Mouse (Mus musculus): ENCODE measurements around the gene Oas1c. TPM values are rescaled to one million over a fixed set of nuclear protein-coding genes. Genes with fewer than 3 reads are reported as not detected.

Oas1c gene
- 0.14 and 0.49 TPM in 2 replicates for polyA plus RNA-seq (2016; fragmentation: Nextera tagmentation; extraction: Ambion mirVana)

DNA sequence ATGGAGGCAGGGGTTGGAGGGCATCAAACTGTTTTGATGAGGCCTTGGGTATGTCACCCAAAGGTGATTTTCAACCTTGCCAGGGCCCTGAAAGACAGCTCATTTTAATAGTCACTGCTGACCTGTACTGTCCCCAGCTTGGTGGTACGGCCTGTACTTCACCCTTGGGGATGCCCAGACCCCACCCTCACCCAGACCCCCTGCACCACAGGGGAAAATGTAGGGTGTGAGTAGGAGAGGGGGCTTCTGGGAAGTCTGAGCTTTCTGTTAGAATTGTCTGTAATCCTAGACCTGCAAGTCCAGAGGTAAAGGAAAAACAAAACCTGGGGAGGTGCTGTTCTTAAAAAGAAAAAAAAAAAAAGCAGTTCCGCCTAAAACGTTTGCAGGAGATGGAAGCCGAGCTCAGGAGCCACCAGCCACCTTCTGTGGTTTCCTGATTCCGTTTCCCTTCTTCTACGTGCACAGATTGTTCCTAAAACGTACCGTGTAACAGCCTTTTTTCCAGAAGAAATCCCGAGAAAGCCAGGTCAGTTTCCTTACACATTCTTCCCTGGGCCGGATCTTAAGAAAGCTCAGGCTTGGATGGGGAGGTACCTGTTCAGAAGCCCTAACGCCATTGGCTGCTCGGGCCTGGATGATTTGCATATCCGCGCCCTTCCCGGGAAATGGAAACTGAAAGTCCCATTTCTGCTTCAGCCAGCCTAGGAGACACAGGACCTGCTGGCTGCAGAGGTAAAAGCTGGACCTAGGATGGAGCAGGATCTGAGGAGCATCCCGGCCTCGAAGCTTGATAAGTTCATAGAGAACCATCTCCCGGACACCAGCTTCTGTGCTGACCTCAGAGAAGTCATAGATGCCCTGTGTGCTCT is at the start of gene Oas1c:
Gene Oas1c, minus strand, starts transcription at position 564 of the 869 bp plus-strand sequence.
- H3K9me3 ChIP-seq = no peaks in the 10 kb centered on the region
- 7% methylated on average over 18 of the region's 18 CpGs for WGBS
- H3K36me3 ChIP-seq (replicated peaks) = no peaks in the 10 kb centered on the region
- H3K27me3 ChIP-seq (replicated peaks; ENCODE audit: low read depth, poor library complexity, severe bottlenecking) = no peaks in the 10 kb centered on the region
- peaks cover 16% of the 10 kb centered on the region for H3K4me1 ChIP-seq
- H3K4me3 ChIP-seq = peak within 1 kb of the TSS; percentile 47
- DNase-seq (ENCODE audit: low spot score) = peak; percentile 83
- H3K27ac ChIP-seq (replicated peaks) = peak within 1 kb of the TSS; percentile 66

DNA sequence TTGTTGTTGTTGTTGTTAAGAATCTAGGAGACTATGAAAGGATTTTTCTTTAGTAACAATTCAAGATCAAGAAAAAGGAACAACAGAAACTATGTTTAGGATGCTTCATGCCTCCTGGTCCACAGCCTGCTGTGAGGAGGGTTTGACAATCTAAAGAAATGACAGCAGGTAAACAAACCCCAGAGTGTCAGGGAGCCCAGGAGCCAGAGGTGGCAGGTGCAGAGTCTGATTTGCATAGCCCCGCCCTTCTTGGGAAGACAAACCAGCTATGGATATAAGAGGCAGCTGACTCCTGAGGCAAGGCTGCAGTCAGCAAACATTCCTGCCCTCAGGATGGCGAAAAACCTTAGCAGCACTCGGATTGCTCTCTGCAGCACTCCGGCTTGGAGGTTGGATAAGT is 48.8 kb upstream of the Oas1c start, which contains the start of gene Oas1h:
Gene Oas1h, plus strand, starts transcription at position 301 of the 400 bp plus-strand sequence.
- H3K9me3 ChIP-seq = no peaks in the 10 kb centered on the region
- H3K4me1 ChIP-seq = no peaks in the 10 kb centered on the region
- H3K36me3 ChIP-seq (replicated peaks) = no peaks in the 10 kb centered on the region
- no peak for DNase-seq (ENCODE audit: low spot score)
- 54% methylated on average over 4 of the region's 4 CpGs for WGBS
- H3K27ac ChIP-seq (replicated peaks) = no peak within 1 kb of the TSS
- no peaks in the 10 kb centered on the region for H3K27me3 ChIP-seq (replicated peaks; ENCODE audit: low read depth, poor library complexity, severe bottlenecking)
- no peak within 1 kb of the TSS for H3K4me3 ChIP-seq

DNA sequence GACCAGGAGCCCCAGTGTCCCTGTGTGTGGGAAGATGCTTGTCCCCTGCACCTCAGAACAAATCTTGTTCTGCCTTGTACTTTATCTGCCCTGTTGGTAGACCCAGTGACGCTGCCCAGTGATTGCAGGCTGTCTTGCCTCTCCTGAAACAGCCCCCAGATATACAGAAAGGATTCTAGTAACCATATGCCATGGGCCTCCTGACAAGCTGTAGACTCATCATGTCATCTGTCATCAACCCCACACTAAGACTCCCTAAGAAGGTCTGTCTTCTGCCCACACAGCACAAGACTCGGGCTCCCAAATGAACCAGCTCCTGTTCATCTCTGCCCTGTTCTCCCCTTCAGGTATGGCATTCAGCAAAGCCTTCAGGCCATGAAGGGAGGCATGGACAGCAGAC is 46.9 kb upstream of the Oas1c start:
- no peak overlapping the region for H3K4me3 ChIP-seq
- no peaks in the 10 kb centered on the region for H3K4me1 ChIP-seq
- H3K27ac ChIP-seq (replicated peaks) = no peak overlapping the region
- no peaks in the 10 kb centered on the region for H3K36me3 ChIP-seq (replicated peaks)
- peaks cover 6% of the 10 kb centered on the region; the same call in 1 of the 2 replicates for H3K9me3 ChIP-seq
- H3K27me3 ChIP-seq (replicated peaks; ENCODE audit: low read depth, poor library complexity, severe bottlenecking) = no peaks in the 10 kb centered on the region
- DNase-seq (ENCODE audit: low spot score) = no peak
- 78% methylated on average over 2 of the region's 2 CpGs for WGBS

DNA sequence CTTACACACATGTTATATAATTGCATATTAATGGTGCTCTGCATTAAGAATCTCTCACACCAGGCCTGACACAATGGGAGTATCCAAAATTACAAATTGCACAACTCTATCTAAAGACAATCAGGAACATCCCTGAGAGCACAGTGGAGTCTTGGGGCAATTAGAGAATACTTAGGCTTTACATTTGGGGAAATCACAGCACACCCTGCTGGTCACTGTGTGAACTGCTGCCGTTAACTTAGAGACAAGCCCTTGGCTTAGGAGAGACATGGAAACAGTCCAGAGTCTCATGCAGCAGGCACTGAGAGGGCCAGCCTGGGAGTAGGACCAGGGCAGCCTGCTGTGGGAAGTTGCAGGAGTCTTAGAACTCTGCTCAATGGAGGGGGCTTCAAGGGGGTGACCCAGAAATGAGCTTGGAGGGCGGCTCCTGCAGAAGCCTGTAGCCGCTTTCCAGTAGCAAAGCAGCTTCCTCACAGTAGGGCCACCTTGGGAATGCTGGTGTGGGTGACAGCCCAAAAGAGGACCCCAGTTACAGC is 37.4 kb upstream of the Oas1c start:
- Histone ChIP-seq H3K4me3 (no peak overlapping the region), H3K27ac (replicated peaks) (no peak overlapping the region), H3K27me3 (replicated peaks; ENCODE audit: low read depth, poor library complexity, severe bottlenecking) (no peaks in the 10 kb centered on the region), H3K4me1 (no peaks in the 10 kb centered on the region), H3K9me3 (peaks cover 10% of the 10 kb centered on the region; the same call in 1 of the 2 replicates), H3K36me3 (replicated peaks) (no peaks in the 10 kb centered on the region)
- DNase-seq (ENCODE audit: low spot score) = peak; percentile 34
- WGBS = 68% methylated on average over 3 of the region's 3 CpGs

DNA sequence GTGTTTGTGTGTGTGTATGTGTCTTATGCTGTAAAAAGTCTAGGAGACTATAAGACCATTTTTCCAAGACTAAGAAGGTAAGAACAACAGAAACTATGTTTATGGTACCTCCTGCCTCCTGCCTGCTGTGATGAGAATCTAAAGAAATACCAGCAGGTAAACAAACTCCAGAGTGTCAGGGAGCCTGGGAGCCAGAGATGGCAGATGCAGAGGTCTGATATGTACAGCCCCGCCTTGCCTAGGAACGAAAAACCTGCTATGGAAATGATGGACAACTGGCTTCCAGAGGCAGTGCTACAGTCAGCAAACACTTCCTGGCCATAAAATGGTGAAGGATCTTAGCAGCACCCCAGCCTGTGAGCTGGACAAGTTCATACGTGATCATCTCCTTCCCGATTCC is 34.8 kb upstream of the Oas1c start, which contains the start of gene Oas1f:
Gene Oas1f, plus strand, starts transcription at position 301 of the 400 bp plus-strand sequence.
- Histone ChIP-seq H3K9me3 (no peaks in the 10 kb centered on the region), H3K27ac (replicated peaks) (no peak within 1 kb of the TSS), H3K36me3 (replicated peaks) (no peaks in the 10 kb centered on the region), H3K4me1 (no peaks in the 10 kb centered on the region), H3K4me3 (no peak within 1 kb of the TSS), H3K27me3 (replicated peaks; ENCODE audit: low read depth, poor library complexity, severe bottlenecking) (no peaks in the 10 kb centered on the region)
- WGBS = 78% methylated on average over 4 of the region's 4 CpGs
- DNase-seq (ENCODE audit: low spot score) = no peak

DNA sequence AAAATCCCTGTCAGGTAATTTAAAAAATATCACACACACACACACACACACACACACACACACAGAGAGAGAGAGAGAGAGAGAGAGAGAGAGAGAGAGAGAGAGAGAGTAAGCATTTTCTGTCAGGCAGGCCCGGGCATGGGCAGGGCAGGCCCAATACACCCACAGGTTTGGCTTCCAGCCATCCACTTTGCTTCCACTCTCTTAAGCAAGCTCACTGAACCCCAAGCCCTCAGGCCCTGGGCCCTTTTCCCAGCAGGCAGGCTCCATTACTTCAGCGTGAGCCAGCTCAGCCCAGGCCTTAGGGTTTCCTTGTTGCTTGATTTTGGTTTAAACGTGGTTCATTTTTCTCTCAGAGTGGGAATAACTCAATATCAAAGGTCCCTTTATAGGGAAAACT is 32.4 kb upstream of the Oas1c start:
- Histone ChIP-seq H3K27me3 (replicated peaks; ENCODE audit: low read depth, poor library complexity, severe bottlenecking) (no peaks in the 10 kb centered on the region), H3K4me1 (no peaks in the 10 kb centered on the region), H3K4me3 (no peak overlapping the region), H3K9me3 (no peaks in the 10 kb centered on the region), H3K27ac (replicated peaks) (no peak overlapping the region), H3K36me3 (replicated peaks) (no peaks in the 10 kb centered on the region)
- no peak for DNase-seq (ENCODE audit: low spot score)
- 82% methylated on average over 3 of the region's 3 CpGs for WGBS

DNA sequence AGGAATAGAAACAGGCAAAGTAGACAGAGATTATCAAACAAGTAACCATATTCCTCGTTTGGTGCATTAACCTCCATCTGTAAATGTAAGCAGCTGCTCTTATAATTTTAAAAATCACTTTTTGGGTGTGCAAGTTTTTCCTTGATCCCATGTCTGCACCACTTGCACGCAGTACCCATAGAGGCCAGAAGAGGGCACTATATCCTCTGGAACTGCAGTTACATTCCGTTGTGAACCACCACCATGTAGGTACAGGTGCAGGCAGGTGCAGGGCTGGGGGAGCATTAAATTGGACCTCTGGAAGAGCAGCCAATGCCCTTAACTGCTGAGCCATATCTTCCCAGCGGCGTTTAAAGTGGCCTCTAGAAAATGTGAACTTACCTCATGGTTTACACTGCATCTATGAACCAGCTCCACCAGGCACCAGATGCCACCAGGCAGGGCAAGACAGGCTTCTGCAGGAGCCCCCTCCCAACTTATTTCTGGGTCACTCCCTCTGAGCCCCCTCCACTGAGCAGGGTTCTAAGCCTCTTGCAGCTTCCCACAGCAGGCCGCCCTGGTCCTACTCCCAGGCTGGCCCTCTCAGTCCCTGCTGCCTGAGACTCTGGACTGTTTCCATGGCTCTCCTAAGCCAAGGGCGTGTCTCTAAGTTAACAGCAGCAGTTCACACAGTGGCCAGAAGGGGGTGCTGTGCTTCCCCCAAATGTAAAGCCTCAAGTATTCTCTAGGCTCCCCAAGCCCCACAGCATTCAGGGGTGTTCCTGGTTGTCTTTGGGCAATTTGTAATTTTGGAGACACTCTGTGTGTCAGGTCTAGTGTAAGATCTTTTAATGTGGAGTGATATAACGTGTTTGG is 24.6 kb upstream of the Oas1c start:
- Histone ChIP-seq H3K4me3 (no peak overlapping the region), H3K27ac (replicated peaks) (no peak overlapping the region), H3K27me3 (replicated peaks; ENCODE audit: low read depth, poor library complexity, severe bottlenecking) (peaks cover 19% of the 10 kb centered on the region), H3K4me1 (peaks cover 9% of the 10 kb centered on the region), H3K9me3 (no peaks in the 10 kb centered on the region), H3K36me3 (replicated peaks) (no peaks in the 10 kb centered on the region)
- WGBS = 9% methylated on average over 8 of the region's 8 CpGs
- peak; percentile 60 for DNase-seq (ENCODE audit: low spot score)

DNA sequence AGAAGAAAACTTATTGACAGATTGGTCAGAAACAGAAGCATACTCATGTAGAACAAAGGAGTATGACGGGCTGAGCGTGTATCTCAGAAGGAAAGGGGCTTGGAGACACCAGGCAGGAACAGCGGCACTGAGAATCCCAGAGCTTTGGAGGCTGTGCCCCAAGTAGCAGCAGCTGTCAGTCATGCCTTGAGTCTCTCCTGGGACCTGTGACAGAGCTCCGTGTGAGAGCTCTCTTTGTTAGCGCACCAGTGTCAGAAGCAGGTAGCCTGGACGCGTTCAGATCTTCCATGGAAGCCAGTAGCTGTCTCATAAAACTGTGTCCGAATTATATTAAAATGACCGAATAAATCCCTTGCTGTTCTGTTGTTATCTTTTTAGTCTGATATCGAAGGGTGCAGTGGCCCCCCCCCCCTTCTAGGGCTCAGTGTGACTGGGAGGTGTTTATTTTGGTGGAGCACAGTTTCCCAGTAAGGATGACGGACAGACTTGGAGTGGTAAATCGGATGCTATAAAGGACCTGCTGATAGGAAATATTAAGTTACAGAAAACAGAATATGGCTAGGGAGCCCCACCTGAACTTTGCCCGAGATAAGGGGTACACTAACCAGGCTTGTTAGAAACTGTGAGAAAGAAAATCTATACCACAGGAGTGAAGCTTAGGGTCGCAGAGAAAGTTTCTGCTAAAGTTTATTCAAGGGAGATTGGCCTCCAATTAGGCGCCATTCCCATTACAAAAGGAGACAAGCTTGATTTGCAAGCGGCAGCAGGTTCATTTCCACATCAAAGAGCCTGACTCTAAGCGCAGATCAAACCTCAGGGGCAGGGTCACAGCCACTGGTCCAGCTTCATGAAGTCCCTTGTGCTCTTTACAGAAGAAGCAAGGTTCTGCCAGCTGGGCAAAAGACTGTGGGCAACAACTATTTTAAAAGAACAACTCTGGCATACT is 21.3 kb upstream of the Oas1c start:
- no peak overlapping the region for H3K27ac ChIP-seq (replicated peaks)
- DNase-seq (ENCODE audit: low spot score) = no peak
- H3K4me3 ChIP-seq = no peak overlapping the region

DNA sequence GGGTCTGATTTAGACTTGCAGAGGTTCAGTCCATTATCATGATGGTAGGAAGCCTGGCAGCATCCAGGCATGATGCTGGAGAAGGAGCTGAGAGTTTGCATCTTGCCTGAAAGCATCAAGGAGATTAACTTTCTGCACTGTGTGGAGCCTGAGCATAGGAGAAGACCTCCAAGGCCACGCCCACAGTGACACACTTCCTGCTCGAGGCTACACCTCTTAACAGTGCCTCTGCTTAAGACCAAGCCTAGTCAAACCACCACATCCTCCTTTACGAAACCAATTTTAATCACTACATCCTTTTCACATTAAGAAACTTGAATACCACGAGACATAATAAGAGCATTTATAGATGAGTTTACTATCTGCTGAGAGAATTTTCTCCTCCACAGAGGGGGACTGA is 18.7 kb upstream of the Oas1c start:
- Histone ChIP-seq H3K9me3 (no peaks in the 10 kb centered on the region), H3K4me3 (no peak overlapping the region), H3K27ac (replicated peaks) (no peak overlapping the region), H3K36me3 (replicated peaks) (no peaks in the 10 kb centered on the region), H3K27me3 (replicated peaks; ENCODE audit: low read depth, poor library complexity, severe bottlenecking) (peaks cover 16% of the 10 kb centered on the region), H3K4me1 (peaks cover 9% of the 10 kb centered on the region)
- WGBS = 84% methylated on average over 4 of the region's 4 CpGs
- no peak for DNase-seq (ENCODE audit: low spot score)

More for the DNA sequence above, 21.3 kb upstream of the Oas1c start:
- no peaks in the 10 kb centered on the region for H3K36me3 ChIP-seq (replicated peaks)
- peaks cover 9% of the 10 kb centered on the region for H3K4me1 ChIP-seq
- no peaks in the 10 kb centered on the region for H3K9me3 ChIP-seq
- WGBS = 21% methylated on average over 17 of the region's 17 CpGs
- H3K27me3 ChIP-seq (replicated peaks; ENCODE audit: low read depth, poor library complexity, severe bottlenecking) = peaks cover 19% of the 10 kb centered on the region

DNA sequence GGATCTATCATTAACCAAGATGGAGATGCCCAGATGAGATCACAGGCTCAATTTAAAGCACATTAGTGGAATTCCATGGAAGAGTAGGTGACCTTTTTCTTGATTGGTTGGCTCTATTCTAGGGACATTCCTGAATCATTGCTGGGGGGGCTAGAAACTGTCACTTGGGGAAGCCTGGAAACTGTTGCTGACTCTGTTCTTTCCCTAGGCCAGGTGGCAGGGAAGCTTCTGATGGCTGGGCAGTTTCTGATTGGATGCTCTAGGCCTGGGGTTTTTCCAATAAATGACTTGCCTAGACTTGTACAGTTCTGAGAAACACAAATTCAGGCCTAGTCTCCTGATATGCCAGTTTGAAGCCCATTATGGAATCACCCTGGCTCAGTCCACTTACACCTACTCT is 6.7 kb upstream of the Oas1c start:
- no peaks in the 10 kb centered on the region for H3K27me3 ChIP-seq (replicated peaks; ENCODE audit: low read depth, poor library complexity, severe bottlenecking)
- no peaks in the 10 kb centered on the region for H3K36me3 ChIP-seq (replicated peaks)
- H3K9me3 ChIP-seq = peaks cover 14% of the 10 kb centered on the region; the same call in 1 of the 2 replicates
- DNase-seq (ENCODE audit: low spot score) = no peak
- H3K4me1 ChIP-seq = no peaks in the 10 kb centered on the region
- no peak overlapping the region for H3K4me3 ChIP-seq
- H3K27ac ChIP-seq (replicated peaks) = no peak overlapping the region

DNA sequence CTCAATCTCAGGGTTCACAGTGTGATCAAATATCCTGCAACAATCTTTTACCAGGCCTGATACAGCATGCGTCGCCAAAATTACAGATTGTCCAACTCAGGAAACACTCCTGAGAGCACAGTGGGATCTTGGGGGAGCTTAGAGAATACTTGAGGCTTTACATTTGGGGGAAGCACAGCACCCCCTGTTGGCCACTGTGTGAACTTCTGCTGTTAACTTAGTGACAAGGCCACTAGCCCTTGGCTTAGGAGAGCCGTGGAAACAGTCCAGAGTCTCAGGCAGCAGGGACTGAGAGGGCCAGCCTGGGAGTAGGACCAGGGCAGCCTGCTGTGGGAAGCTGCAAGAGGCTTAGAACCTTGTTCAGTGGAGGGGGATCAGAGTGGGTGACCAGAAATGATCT is 3.6 kb upstream of the Oas1c start:
- no peaks in the 10 kb centered on the region for H3K27me3 ChIP-seq (replicated peaks; ENCODE audit: low read depth, poor library complexity, severe bottlenecking)
- WGBS = 65% methylated on average over 3 of the region's 3 CpGs
- peaks cover 16% of the 10 kb centered on the region for H3K4me1 ChIP-seq
- peaks cover 14% of the 10 kb centered on the region; the same call in 1 of the 2 replicates for H3K9me3 ChIP-seq
- H3K36me3 ChIP-seq (replicated peaks) = no peaks in the 10 kb centered on the region
- peak; percentile 27 for DNase-seq (ENCODE audit: low spot score)
- no peak overlapping the region for H3K27ac ChIP-seq (replicated peaks)
- H3K4me3 ChIP-seq = no peak overlapping the region

Measured in embryonic facial prominence, embryonic 10.5 days (tissue).